Mouse (Mus musculus) intestine, postnatal 0 days (tissue): ENCODE data around the gene Ddx55. TPM values are rescaled to one million over a fixed set of nuclear protein-coding genes. Genes with fewer than 3 reads are reported as not detected.

Experiments used
- ATAC-seq: fragments of 200-750 bp; cut with Nextera tagmentation; 2 replicates; pipeline ENCODE4 v1.8.0; 2017; ENCODE audit warnings: mild to moderate bottlenecking, moderate TSS enrichment, moderate library complexity
- H3K27ac ChIP-seq: fragments of 300-500 bp; sonication (generic); 2 replicates; pipeline ENCODE4 v1.5.1; 2014; ENCODE audit warnings: mild to moderate bottlenecking, low read depth, low read length, moderate library complexity
- H3K27me3 ChIP-seq: fragments of 300-500 bp; sonication (generic); replicated peaks from 2 replicates; pipeline ENCODE4 v1.6.1; 2014; ENCODE audit warnings: low read length, mixed read lengths; ENCODE audit not compliant: control insufficient read depth, insufficient read depth
- H3K36me3 ChIP-seq: fragments of 300-500 bp; sonication (generic); 2 replicates; pipeline ENCODE4 v1.6.1; 2014; ENCODE audit warnings: mild to moderate bottlenecking, moderate library complexity; ENCODE audit not compliant: control insufficient read depth, insufficient read depth
- H3K4me1 ChIP-seq: fragments of 300-500 bp; sonication (generic); replicated peaks from 2 replicates; pipeline ENCODE4 v1.6.1; 2014; ENCODE audit warnings: antibody characterized with exemption, low read length, mixed read lengths; ENCODE audit not compliant: control insufficient read depth, insufficient read depth
- H3K4me2 ChIP-seq: fragments of 300-500 bp; sonication (generic); replicated peaks from 2 replicates; pipeline ENCODE4 v1.6.1; 2014; ENCODE audit warnings: low read depth, mild to moderate bottlenecking, moderate library complexity
- H3K4me3 ChIP-seq: fragments of 300-500 bp; sonication (generic); 2 replicates; pipeline ENCODE4 v1.5.1; 2014; ENCODE audit warnings: low read depth, low read length
- H3K9ac ChIP-seq: fragments of 300-500 bp; sonication (generic); 2 replicates; pipeline ENCODE4 v1.6.1; 2014; ENCODE audit warnings: mild to moderate bottlenecking, low read depth, low read length
- H3K9me3 ChIP-seq: fragments of 300-500 bp; sonication (generic); 2 replicates; pipeline ENCODE4 v1.6.1; 2016; ENCODE audit warnings: mixed run types; ENCODE audit not compliant: control insufficient read depth
- CTCF ChIP-seq: sonication (generic); IDR thresholded peaks from 2 replicates; pipeline ENCODE4 v1.5.1; 2016; ENCODE audit warnings: low read depth, mild to moderate bottlenecking, control low read depth, antibody characterized with exemption, moderate library complexity
- WGBS: fragments of 180-500 bp; shearing (Covaris S2); extraction: QIAGEN DNeasy Blood & Tissue Kit; methylation state at CpG from one replicate; pipeline ENCODE4 v1.1.7; 2014; 5-methylcytosine and 5-hydroxymethylcytosine counted together
- polyA plus RNA-seq: library from polyadenylated mRNA; unstranded; fragments of >200 nt; fragmentation: Nextera tagmentation; extraction: Ambion mirVana; gene quantifications from 2 replicates; pipeline ENCODE4 v1.2.1, GENCODE M21; 2015

Ddx55 gene
- polyA plus RNA-seq, 1 experiment from 2014 or later: 6.3 TPM

DNA sequence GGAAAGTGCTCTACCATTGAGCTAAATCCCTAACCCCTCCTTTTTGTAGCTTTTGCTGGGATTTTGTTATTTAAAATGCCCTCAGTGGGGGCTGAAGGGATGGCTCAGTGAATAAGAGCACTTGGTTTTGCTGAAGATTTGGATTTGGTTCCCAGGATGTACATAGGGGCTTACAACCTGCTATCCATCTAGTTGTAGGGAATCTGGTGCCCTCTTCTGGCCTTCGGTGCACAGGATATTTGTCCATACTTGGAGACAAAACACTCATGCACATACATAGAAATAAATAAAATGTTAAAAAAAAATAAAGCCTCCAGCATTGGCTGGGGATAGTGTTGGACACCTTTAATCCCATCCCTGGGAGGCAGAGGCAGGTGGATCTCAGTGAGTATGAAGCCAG lies 2.5 kb downstream of the Ddx55 start:
- no peak overlapping the region for H3K9ac ChIP-seq
- H3K27me3 ChIP-seq: no peaks in the 10 kb centered on the region
- no peak for ATAC-seq
- no peaks in the 10 kb centered on the region for H3K4me1 ChIP-seq
- H3K4me2 ChIP-seq: no peak overlapping the region
- H3K9me3 ChIP-seq: no peaks in the 10 kb centered on the region
- H3K4me3 ChIP-seq: no peak overlapping the region
- H3K36me3 ChIP-seq: peaks cover 51% of the 10 kb centered on the region
- H3K27ac ChIP-seq: no peak overlapping the region
- TF ChIP-seq CTCF: peak; percentile 64
- 76% methylated on average over 1 of the region's 1 CpGs for WGBS

DNA sequence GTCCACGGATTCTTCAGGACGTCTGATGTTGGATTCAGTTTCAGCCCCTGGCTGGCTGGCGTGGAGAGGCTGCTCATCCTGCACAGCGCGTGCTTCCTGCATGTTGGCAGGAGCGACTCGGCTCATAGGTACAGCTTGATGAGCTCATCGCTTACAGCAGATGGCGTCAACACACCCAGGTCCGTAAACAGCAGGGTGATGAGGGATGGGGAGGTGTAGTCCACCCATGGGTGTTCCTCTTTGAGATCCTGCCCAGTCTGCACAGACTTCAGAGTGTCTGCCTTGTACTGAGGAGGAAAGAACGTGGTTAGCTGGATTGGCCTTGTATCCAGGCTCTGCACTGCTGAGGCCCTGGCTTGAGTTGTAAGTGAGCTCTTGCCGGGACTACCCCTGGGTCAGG lies 18.4 kb downstream of the Ddx55 start:
- H3K4me2 ChIP-seq: no peak overlapping the region
- 0 out of 2 replicates have a peak, but pooled peaks have one; percentile 22 for ATAC-seq
- no peaks in the 10 kb centered on the region for H3K4me1 ChIP-seq
- H3K4me3 ChIP-seq: no peak overlapping the region
- 75% methylated on average over 12 of the region's 12 CpGs for WGBS
- H3K36me3 ChIP-seq: peaks cover 96% of the 10 kb centered on the region
- no peak overlapping the region for H3K9ac ChIP-seq
- TF ChIP-seq CTCF: no peak
- H3K9me3 ChIP-seq: no peaks in the 10 kb centered on the region
- H3K27ac ChIP-seq: peak overlapping the region; percentile 9; the same call in 1 of the 2 replicates
- H3K27me3 ChIP-seq: no peaks in the 10 kb centered on the region

DNA sequence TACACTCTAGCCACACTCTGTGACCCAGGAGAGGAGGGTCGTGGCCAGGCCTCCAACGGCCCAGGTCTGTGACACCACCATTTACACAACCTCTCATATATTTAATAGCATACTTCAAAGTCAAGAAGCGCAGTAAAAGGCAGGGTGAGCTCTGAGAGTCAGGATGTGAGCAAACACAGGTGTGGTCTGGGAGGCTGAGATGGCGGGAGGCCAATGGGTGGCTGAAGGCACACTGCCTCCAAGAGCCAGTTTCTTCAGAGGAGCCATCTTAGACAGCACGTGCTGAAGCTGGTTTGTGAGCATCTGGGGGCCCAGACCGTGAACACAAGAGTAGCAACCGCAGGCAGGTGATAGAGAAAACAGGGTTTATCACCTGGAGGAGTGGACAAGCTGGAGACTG lies 22.8 kb downstream of the Ddx55 start:
- Histone ChIP-seq H3K4me3 (no peak overlapping the region), H3K36me3 (peaks cover 61% of the 10 kb centered on the region), H3K4me2 (no peak overlapping the region), H3K9me3 (no peaks in the 10 kb centered on the region), H3K27ac (no peak overlapping the region), H3K27me3 (no peaks in the 10 kb centered on the region), H3K4me1 (0 out of 2 replicates have a peak, but pooled peaks cover 3% of the 10 kb centered on the region), H3K9ac (no peak overlapping the region)
- TF ChIP-seq CTCF: no peak
- peak; percentile 14; the same call in 1 of the 2 replicates for ATAC-seq
- 57% methylated on average over 7 of the region's 7 CpGs for WGBS

DNA sequence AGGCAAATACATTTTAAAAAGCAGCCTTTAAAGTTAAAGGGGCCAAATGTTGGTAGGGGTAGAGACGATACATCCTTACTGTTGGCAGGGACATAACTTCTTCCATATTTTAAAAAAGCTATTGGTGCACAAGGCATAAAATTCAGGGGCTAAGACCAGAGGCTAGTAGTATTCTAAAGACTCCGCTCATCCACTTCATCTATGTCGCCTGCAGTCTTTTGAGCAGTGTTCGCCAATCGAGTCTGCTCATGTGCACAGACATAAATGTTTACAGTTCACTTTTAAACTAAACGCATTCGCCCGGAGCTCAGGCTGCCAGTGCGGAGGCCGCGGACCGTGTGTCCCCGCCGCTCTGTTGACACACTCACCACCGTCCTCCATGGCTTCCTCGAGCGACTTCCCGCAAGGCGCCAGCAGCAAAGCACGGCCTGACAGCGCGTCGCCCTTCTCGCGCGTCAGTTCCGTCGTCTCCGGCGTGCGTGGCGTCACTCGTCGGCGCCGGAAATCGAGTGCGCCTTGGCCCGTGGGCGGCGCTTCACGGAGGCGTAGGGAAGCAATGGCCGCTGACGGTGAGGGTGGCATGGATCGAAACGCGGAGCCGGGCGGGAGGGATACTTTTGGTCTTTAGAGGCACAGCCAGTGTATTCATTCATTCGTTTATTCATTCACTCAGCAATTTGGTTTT lies 26.1 kb downstream of the Ddx55 start, which contains the start of the genes Eif2b1 and Gtf2h3:
TSS of gene Eif2b1 (minus strand) at position 499 of the 685 bp plus-strand sequence.
TSS of gene Gtf2h3 (plus strand) at position 508 of the 685 bp plus-strand sequence.
- Histone ChIP-seq H3K36me3 (peaks cover 31% of the 10 kb centered on the region), H3K4me1 (0 out of 2 replicates have a peak, but pooled peaks cover 3% of the 10 kb centered on the region), H3K27ac (no peak within 1 kb of the TSS), H3K9me3 (no peaks in the 10 kb centered on the region), H3K4me3 (peak within 1 kb of the TSS; percentile 75), H3K27me3 (no peaks in the 10 kb centered on the region), H3K9ac (peak within 1 kb of the TSS; percentile 73), H3K4me2 (peak within 1 kb of the TSS; percentile 87)
- peak; percentile 39 for TF ChIP-seq CTCF
- 1% methylated on average over 51 of the region's 51 CpGs for WGBS
- peak; percentile 90 for ATAC-seq

DNA sequence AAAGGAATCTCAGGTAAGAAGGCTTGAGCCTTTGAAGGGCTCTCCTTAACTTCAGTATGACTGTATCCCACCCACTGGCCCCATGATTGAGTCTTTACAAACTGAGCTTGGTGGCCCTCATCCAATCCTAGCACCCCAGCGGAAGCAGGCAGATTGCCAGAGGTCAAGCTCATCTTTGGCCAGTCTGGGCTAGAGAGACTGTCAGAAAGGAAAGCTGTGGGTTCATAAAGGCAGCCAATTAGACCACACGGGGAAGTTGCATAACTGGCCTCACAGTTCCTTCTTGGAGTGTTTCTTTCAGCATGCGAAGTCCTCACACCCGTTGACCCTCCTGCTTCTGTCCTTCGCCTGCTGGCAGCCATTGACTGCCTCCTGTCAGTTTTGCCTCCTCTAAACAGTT lies 29.9 kb downstream of the Ddx55 start:
- Histone ChIP-seq H3K9ac (no peak overlapping the region), H3K4me1 (0 out of 2 replicates have a peak, but pooled peaks cover 3% of the 10 kb centered on the region), H3K9me3 (no peaks in the 10 kb centered on the region), H3K27ac (no peak overlapping the region), H3K36me3 (peaks cover 34% of the 10 kb centered on the region), H3K27me3 (no peaks in the 10 kb centered on the region), H3K4me2 (no peak overlapping the region), H3K4me3 (no peak overlapping the region)
- 82% methylated on average over 5 of the region's 5 CpGs for whole genome bisulfite sequencing
- ATAC-seq: no peak
- TF ChIP-seq CTCF: no peak

DNA sequence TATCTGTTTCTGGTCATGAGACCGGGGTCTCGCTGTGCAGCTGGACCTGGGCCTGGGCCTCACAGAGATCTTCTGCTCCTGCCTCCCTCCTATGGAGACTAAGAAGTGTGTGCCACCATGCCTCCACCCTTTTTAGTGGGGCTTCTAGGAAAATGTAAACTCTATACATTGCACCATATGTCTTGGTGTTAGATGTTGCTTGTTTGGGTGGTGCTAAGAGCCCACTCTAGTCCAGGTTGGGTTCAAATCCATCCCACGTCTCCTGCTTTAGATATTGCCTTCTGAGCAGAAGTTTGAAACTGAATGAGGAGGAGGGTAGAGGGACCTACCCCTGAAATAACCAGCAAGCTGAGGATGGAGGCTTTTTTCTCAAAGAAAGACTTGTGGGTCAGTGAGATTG lies 40.1 kb downstream of the Ddx55 start:
- 100% methylated on average over 3 of the region's 3 CpGs for WGBS
- H3K9me3 ChIP-seq: no peaks in the 10 kb centered on the region
- no peaks in the 10 kb centered on the region for H3K4me1 ChIP-seq
- no peak for TF ChIP-seq CTCF
- H3K27me3 ChIP-seq: no peaks in the 10 kb centered on the region
- H3K9ac ChIP-seq: no peak overlapping the region
- no peak overlapping the region for H3K27ac ChIP-seq
- no peak overlapping the region for H3K4me3 ChIP-seq
- H3K36me3 ChIP-seq: peaks cover 61% of the 10 kb centered on the region
- ATAC-seq: no peak
- no peak overlapping the region for H3K4me2 ChIP-seq
